In genomic region chr11:113232049-113232448, GRCm38 (mm10) we compare ENCODE assay signal across 12 mouse cellular contexts.
DNase-seq lines count a peak whose midpoint lies in the region; ATAC-seq and TF ChIP-seq lines count a peak whose summit lies in the region.
"Had no signal": no experiment of that assay in that cellular context is flagged by ENCODE, and none has a peak within 500 bp of the region (broad histone marks: within the 10 kb centered on the region; RNA-seq: fewer than 3 reads in every experiment).

No protein-coding gene starts in this region.

- ATAC-seq in hindbrain, embryonic 11.5 days (ENCODE audit: low FRiP score): peak; percentile 70
- ATAC-seq in hindbrain, postnatal 0 days: no peak
- ATAC-seq in forebrain, embryonic 13.5 days: peak; percentile 51; the same call in 1 of the 2 replicates
- ATAC-seq in limb, embryonic 12.5 days (ENCODE audit: insufficient number of reproducible peaks, insufficient read depth, low FRiP score, low TSS enrichment, low read depth): peak; percentile 19; the same call in 1 of the 2 replicates
- ATAC-seq: liver, postnatal 0 days had no signal

- no peak overlapping the region for H3K9ac ChIP-seq in hindbrain, embryonic 11.5 days (ENCODE audit: low read depth, low read length)
- no peak overlapping the region for H3K9ac ChIP-seq in hindbrain, postnatal 0 days (replicated peaks; ENCODE audit: low read length)
- peak overlapping the region; percentile 5; the same call in 1 of the 2 replicates for H3K9ac ChIP-seq in forebrain, embryonic 13.5 days
- no peak overlapping the region for H3K9ac ChIP-seq in limb, embryonic 12.5 days (replicated peaks)
- H3K9ac ChIP-seq: liver, postnatal 0 days had no signal

- H3K27me3 ChIP-seq in hindbrain, embryonic 11.5 days (ENCODE audit: control insufficient read depth, insufficient read depth, low read length): no peaks in the 10 kb centered on the region
- no peaks in the 10 kb centered on the region for H3K27me3 ChIP-seq in hindbrain, postnatal 0 days (ENCODE audit: insufficient read depth, low read length)
- H3K27me3 ChIP-seq in forebrain, embryonic 13.5 days: no peaks in the 10 kb centered on the region; the same call in 1 of the 2 replicates
- no peaks in the 10 kb centered on the region for H3K27me3 ChIP-seq in limb, embryonic 12.5 days

- no peak overlapping the region for H3K4me2 ChIP-seq in hindbrain, embryonic 11.5 days (replicated peaks; ENCODE audit: low read depth, low read length)
- no peak overlapping the region for H3K4me2 ChIP-seq in hindbrain, postnatal 0 days (ENCODE audit: low read depth, low read length)
- no peak overlapping the region for H3K4me2 ChIP-seq in forebrain, embryonic 13.5 days
- no peak overlapping the region for H3K4me2 ChIP-seq in limb, embryonic 12.5 days

- 0 out of 2 replicates have a peak overlapping the region, but pooled peaks have one; percentile 21 for H3K27ac ChIP-seq in hindbrain, embryonic 11.5 days (ENCODE audit: low read depth, low read length)
- no peak overlapping the region for H3K27ac ChIP-seq in hindbrain, postnatal 0 days
- H3K27ac ChIP-seq in forebrain, embryonic 13.5 days: peak overlapping the region; percentile 7; the same call in 1 of the 2 replicates
- H3K27ac ChIP-seq in limb, embryonic 12.5 days: 0 out of 2 replicates have a peak overlapping the region, but pooled peaks have one; percentile 45

- H3K4me1 ChIP-seq in hindbrain, embryonic 11.5 days (replicated peaks; ENCODE audit: control insufficient read depth, insufficient read depth, low read length): peaks cover 2% of the 10 kb centered on the region; the same call in 1 of the 2 replicates
- H3K4me1 ChIP-seq in hindbrain, postnatal 0 days (ENCODE audit: insufficient read depth, low read length): no peaks in the 10 kb centered on the region
- peaks cover 24% of the 10 kb centered on the region for H3K4me1 ChIP-seq in forebrain, embryonic 13.5 days
- peaks cover 16% of the 10 kb centered on the region for H3K4me1 ChIP-seq in limb, embryonic 12.5 days (replicated peaks)

- H3K9me3 ChIP-seq in hindbrain, embryonic 11.5 days (ENCODE audit: control insufficient read depth, low read length): no peaks in the 10 kb centered on the region
- no peaks in the 10 kb centered on the region for H3K9me3 ChIP-seq in hindbrain, postnatal 0 days (ENCODE audit: low read length)
- no peaks in the 10 kb centered on the region for H3K9me3 ChIP-seq in forebrain, embryonic 13.5 days (replicated peaks)
- no peaks in the 10 kb centered on the region for H3K9me3 ChIP-seq in limb, embryonic 12.5 days

- DNase-seq in hindbrain, embryonic 11.5 days (ENCODE audit: low spot score): peak; percentile 46
- no peak for DNase-seq in hindbrain, postnatal 0 days (ENCODE audit: low spot score)
- peak; percentile 61 for DNase-seq in embryo, embryonic 10 days (ENCODE audit: low spot score)
- DNase-seq in gastrocnemius, postnatal 25 days: no peak
- no peak for DNase-seq in Muller cell, postnatal 12 days (ENCODE audit: inconsistent ontology term)
- no peak for DNase-seq in testis, postnatal 10 days (ENCODE audit: low spot score)
- DNase-seq: adrenal gland, postnatal 14 days; cerebellum, adult 8-10 months; kidney, adult 11 months; liver, postnatal 0 days had no signal

- H3K36me3 ChIP-seq in hindbrain, embryonic 11.5 days (ENCODE audit: control insufficient read depth, insufficient read depth, low read length): no peaks in the 10 kb centered on the region
- H3K36me3 ChIP-seq in hindbrain, postnatal 0 days (ENCODE audit: insufficient read depth, low read length): no peaks in the 10 kb centered on the region
- H3K36me3 ChIP-seq in forebrain, embryonic 13.5 days (ENCODE audit: poor library complexity, severe bottlenecking): no peaks in the 10 kb centered on the region
- no peaks in the 10 kb centered on the region for H3K36me3 ChIP-seq in limb, embryonic 12.5 days

- WGBS in hindbrain, embryonic 11.5 days: 11% methylated on average over 6 of the region's 6 CpGs
- WGBS in hindbrain, postnatal 0 days: 13% methylated on average over 6 of the region's 6 CpGs
- 13% methylated on average over 6 of the region's 6 CpGs for WGBS in forebrain, embryonic 13.5 days
- WGBS in limb, embryonic 12.5 days: 27% methylated on average over 6 of the region's 6 CpGs

- no peak for TF ChIP-seq CTCF in hindbrain, postnatal 0 days (IDR thresholded peaks at IDR 0.05; ENCODE audit: low read depth)

- no peak overlapping the region for H3K4me3 ChIP-seq in hindbrain, embryonic 11.5 days (ENCODE audit: low read depth, low read length)
- H3K4me3 ChIP-seq in hindbrain, postnatal 0 days (ENCODE audit: low read length): no peak overlapping the region
- no peak overlapping the region for H3K4me3 ChIP-seq in forebrain, embryonic 13.5 days
- no peak overlapping the region for H3K4me3 ChIP-seq in limb, embryonic 12.5 days (replicated peaks)

Comparison
In these comparisons a context has a peak if more than half of its experiments do, and no peak if none do; other contexts are left out.
1. DNase-seq: peak in hindbrain, embryonic 11.5 days (single experiment) and embryo, embryonic 10 days (single experiment); none in hindbrain, postnatal 0 days (single experiment), gastrocnemius, postnatal 25 days (single experiment), Muller cell, postnatal 12 days (single experiment) and testis, postnatal 10 days (single experiment).